Mouse (Mus musculus) kidney, adult 11 months (tissue): ENCODE measurements around the gene Txnip.
A peak's percentile ranks its signal among the peaks of the same experiment; 100 is the strongest.

Source experiments
- DNase-seq: peaks from one replicate; pipeline ENCODE4 v3.0.0; 2022

Txnip gene

DNA sequence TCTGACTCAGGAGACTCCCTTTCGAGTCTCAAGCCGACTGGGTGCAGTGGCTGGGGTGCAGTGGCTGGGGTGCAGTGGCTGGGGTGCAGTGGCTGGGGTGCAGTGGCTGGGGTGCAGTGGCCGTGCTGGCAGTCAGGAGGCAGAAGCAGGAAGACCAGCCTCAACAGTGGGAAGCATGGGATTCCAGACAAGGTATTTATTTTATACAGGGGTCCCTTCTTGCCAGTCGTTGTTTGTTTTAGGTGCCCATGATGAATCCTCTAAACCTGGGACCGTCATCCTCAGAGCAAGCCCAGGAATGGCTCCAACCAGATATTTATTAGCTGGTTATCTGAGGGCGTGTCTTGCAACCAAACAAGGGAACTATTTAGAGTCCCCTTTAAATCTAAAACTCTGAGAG lies 4.2 kb upstream of the Txnip start:
- DNase-seq: no peak

DNA sequence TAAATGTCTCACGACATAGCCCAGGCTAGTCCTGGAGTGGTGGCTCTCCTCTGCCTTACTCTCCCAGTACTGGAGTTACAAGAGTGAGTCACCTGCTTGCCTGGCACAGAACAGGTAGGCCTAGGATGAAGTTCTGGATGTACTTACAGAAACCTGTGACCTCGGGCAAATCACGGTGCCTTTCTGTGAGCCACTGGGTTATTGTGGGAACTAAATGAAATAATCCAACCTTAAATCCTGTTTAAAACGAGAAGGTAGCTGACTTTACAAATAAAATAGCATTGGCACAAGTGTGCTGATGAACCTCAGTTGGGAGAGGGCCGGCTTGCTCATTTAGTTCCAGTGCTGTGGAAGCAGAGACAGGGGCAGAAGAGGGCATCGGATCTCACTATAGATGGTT lies 3.5 kb upstream of the Txnip start:
- DNase-seq: peak; percentile 34

DNA sequence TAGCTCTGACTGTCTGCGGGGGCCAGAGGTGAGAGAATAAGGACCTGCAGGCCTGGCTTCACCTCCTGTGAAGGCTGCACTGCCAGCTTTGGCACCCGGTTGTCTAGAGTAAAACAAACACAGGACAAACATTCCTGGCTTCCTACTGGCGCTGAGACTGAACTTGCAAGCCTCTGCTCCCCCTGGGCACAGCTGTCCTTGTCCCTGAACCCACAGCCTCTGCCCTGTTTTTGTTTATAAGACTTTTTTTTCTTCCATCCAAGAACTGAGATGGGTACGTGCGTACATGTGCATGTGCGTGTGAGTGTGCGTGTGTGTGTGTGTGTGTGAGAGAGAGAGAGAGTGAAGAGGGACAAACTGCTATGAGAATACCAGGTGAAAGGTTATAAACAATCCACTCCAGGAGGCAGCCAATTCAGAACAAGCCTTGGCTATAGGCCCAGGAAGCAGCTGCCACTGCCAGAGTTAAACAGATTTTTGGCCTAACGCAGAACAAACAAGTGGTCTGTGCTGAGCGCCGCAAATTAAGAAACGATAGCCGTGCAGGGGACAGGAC lies 2.6 kb upstream of the Txnip start:
- DNase-seq: peak; percentile 92

DNA sequence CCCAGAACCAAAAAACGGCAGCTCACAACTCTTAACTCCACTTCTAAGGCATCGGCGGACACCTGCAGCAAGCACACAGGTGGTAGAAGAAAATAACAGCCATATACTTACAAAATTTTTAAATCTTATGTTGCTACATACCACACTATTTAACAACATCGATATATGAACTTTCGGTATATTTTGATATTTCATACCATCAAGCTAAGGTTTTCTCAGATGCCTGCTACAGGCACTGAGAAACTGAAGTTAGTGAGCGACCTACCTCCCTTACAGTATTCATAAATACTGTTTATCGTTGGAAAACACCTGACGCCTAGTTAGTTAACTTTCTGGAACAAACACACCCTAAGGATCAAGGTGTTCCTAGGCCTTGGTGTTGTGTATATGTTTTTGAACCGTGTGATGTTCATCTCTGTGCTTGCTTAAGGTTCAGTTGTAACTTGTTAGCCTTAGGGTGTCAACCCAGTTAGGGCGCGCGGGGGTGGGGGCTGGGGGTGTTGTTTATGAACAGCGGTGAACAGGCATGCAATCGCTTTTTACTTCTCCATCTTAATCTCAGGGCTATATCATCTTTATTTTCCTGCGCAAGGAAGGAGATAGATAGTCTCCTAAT lies 1.6 kb upstream of the Txnip start:
- no peak for DNase-seq

DNA sequence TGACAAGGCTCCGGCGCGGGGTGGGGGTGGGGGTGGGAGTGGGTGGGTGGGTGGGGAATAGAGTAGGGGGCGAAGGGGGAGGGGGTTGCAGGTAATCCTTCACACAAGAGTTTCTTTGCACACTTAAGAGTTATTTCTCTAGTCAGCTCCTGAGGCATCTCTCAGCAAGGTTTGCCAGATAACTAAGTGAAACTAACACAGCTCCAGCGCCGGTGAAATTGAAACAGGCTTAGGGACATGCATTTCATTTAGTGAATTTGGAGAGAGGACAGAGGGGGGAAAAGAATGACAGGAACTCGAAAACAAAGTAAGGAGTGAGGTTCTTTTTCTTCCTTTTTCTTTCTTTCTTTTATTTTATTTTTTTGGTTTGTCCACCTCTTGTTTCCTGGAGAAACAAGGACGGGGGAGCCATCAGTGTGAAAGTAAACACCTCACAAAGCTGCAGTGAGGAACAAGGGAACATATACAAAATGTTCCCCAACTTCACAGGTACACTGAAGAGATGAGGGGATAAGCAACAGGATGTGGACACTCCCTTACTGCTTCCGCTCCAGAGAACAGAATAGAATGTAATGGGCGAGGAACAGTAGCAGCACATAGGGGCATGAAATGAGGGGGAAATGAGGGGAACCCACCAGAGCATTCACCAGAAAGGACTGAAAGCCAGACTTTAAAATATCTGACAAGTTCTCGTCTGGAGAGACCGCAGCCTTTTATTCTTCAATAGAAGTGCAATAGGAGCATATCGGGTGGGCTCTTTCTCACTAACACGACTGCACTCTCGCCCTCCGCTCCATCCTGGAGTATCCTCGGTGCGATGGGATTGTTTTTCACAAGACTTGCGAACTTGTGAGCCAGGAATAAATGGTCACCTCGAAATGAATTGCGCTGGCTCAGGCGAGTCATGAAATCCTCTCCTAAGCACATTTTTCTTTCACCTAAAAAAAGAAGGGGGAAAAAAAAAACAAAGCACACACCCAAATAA lies 814 bp upstream of the Txnip start:
- DNase-seq: peak; percentile 30

DNA sequence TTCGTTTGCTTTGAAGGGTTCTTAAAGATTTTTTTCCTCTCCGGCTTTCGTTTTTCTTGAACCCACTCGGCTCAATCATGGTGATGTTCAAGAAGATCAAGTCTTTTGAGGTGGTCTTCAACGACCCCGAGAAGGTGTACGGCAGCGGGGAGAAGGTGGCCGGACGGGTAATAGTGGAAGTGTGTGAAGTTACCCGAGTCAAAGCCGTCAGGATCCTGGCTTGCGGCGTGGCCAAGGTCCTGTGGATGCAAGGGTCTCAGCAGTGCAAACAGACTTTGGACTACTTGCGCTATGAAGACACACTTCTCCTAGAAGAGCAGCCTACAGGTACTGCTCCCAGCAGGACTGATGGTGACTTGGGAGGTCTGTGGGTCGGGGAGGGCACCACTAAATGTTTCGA lies 402 bp downstream of the Txnip start:
- peak; percentile 49 for DNase-seq

DNA sequence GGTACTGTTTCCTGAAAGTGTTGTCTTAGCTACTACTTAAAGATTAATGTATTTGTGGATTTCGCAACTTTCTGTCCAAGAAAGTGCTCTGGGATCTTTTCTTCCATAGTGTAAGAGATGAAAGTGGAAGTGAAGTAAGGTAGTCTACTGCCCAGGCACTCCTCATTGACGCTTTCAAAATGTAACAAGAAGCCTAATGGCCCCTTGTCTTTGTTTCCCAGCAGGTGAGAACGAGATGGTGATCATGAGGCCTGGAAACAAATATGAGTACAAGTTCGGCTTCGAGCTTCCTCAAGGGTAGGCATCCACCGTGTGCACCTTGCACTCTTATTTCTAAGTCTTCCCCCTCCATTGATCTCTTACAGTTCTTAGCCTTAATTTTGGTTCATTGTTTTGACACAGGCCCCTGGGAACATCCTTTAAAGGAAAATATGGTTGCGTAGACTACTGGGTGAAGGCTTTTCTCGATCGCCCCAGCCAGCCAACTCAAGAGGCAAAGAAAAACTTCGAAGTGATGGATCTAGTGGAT lies 975 bp downstream of the Txnip start:
- no peak for DNase-seq

DNA sequence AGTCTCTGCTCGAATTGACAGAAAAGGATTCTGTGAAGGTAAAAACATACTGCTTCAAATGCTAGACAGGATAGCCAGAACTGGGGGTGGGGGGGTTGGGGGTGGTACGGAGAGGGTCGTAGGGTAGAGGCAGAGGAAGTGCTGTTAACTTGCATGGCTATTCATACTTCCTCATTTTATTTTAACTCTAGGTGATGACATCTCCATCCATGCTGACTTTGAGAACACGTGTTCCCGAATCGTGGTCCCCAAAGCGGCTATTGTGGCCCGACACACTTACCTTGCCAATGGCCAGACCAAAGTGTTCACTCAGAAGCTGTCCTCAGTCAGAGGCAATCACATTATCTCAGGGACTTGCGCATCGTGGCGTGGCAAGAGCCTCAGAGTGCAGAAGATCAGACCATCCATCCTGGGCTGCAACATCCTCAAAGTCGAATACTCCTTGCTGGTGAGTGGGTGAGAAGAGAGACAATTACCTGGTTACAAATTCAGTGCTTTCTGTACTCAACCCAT lies 1.7 kb downstream of the Txnip start:
- DNase-seq: peak; percentile 18

DNA sequence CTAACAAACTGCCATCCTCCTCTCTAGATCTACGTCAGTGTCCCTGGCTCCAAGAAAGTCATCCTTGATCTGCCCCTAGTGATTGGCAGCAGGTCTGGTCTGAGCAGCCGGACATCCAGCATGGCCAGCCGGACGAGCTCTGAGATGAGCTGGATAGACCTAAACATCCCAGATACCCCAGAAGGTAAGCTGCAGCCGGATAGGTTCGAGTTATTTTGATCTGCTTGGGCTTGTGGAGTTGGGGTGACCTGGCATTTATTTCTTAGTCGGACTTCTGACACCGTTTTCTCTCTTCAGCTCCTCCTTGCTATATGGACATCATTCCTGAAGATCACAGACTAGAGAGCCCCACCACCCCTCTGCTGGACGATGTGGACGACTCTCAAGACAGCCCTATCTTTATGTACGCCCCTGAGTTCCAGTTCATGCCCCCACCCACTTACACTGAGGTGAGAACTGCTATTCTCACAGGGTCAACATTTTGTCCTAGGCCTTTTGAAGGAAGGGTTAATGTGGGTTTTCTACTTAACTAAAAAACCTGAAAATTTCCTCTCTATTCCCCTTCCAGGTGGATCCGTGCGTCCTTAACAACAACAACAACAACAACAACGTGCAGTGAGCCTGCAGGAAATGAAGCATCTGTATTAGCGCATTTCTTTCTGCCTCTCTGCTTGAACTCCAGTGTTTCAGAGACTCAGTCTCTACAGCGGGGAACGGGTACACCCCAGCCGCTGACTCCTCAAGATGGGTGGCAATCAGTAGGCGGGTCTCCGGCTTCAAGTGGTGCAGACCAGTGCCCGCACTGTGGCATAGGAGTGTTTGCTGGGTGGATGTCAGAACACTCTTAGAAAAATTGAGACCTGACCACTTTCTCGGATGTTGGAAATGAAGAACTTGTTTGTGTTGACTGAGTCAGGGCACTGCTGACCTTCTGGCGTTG lies 2.4 kb downstream of the Txnip start:
- DNase-seq: peak; percentile 17

DNA sequence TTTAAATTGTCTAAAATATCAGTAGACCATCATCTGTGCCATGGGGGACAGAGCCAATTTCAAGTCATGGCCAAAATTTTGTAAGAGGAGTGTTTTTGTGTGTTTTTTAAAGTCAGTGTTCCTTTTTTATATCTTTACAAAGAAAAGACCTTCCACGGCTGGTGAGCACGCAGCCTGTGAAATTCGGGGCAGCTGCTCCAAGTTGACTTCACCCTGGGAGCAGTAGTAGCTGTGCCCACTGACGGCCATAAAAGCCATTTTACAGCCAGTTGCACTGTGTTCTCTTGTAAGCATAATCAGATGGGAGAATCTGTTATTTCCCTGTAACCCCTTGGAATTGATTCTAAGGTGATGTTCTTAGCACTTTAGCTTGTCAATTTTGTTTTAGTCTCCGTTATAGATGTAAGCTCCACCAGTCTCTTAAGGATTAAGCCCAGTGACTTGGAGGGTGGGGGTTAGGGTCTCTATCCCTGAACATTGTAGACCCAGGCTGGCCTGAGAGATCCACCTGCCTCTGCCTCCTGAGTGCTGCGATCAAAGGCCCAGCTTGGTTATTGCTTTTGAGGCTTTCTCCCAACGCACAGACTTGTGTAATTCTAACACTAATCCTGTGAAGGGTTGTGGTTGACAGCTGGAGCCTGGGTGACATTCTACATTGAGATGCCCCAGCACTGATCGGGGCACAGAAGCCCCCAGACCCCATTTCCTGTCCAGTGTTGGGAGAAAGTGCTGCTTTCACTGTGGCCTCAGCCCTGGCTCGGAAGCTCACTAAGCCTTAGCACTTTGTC lies 3.3 kb downstream of the Txnip start:
- peak; percentile 26 for DNase-seq

DNA sequence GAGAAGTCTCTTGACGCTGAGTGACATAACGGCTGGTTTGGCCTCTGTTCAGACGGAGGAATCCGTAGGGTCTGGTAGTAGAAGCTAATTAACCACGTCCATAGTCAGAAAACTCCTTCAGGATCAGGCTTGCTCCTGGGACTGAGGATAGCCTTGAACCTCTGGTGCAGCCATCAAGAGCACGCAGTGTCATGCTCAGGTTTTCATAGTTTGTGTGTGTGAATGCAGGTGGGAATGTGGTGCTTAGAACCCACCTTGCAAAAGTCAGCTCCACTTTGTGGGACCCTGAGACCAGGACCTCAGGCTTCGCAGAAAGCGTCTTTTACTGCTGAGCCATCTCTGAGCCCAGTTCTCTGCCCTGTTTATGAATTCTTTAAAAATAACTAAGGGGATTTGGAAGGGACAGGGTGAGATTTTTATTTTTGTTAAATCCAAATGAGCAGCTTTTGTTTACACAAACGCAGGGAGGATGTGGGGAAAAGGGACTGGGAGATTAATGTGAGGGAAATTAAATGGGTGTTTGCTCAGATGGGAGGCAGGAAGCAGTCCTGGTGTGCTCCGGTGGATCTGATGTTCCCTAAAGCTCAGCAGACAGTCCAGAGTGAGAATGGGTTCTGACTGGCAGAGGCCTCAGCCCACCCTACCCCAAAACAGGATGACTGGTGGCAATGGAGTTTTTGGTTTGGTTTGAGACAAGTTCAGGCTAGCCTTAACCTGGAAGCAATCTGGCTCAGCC lies 4.4 kb downstream of the Txnip start:
- DNase-seq: peak; percentile 52

DNA sequence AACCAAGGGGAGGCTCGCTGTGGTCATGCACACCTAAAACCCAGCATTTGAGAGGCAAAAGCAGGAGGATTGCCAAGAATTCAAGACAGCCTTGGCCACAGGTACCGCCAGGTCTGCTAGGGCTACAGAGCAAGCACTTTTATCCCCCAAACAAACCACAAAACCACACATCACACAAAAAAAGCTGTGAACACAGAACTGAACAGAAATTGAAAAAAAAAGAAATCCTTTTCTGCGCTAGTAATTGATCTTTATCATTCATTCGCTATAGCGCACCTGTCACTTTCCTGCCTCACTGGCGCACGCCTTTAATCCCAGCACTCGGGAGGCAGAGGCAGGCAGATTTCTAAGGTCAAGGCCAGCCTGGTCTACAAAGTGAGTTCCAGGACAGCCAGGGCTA lies 5.5 kb downstream of the Txnip start:
- DNase-seq: peak; percentile 44

DNA sequence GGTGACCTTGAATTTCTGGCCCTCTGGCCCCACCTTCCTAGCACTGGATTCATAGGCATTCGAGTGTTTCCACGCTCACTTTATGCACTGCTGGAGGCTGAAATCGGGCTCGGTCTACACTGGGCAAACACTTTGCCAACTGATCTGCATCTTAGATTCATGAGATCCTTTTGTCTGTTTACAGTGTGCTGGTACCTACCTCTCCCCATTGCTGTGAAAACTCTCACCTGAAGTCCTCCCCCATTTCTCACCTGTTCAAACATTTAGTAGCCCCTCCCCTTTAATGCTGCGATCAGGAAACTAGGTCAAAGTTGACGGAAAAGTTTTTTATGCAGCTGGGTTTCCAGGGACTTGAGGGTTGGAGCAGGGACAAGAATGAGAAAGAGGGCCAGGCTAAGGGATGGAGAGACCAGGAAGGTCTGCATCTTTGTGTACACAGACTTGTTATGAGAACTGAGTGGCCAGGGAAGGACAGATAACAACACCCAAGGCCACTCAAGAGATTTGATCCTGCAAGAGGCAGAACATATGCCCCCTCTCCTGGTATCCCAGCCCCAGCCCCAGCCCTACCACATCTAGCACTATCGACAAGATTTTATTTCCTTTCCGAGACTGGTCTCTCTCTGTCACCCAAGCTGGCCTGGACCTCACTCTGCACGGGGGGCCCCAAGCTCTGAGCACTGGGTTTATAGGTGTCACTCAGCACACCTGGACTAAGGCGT lies 6.3 kb downstream of the Txnip start:
- DNase-seq: peak; percentile 77

DNA sequence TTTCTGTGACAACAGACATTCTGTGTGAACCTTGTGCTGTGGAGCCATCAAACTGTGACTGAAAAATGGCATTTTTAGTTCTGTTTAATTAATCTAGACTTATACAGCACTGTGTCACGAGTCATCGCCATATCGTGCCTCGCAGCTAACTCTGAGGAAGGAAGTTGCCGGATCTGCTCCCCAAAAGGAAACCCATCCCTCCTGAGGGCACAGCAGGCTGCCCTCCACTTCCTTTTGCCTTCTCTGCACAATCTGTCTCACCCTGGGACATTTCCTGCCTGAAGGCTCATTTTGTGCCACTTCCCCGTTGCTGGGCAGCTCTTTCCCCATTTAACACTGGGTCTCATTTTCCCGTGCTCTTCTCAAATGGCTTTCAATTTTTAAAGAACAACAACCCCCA lies 6.9 kb downstream of the Txnip start:
- peak; percentile 69 for DNase-seq

DNA sequence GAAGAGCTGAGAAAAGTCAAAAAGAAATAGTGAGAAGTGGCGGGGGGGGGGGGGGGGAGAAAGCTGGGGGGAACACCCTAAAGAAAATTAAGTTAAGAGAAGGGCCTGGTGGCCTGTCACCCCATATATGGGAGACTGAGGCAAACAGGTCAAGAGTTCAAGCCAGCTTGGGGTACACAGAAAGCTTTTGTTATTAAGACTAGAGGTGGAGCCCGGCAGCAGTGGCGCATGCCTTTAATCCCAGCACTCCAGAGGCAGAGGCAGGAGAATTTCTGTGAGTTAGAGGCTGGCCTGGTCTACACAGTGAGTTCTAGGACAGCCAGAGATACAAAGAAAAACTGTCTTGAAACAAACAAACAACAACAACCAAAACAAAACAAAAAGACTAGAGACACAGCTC lies 7.3 kb downstream of the Txnip start:
- no peak for DNase-seq

DNA sequence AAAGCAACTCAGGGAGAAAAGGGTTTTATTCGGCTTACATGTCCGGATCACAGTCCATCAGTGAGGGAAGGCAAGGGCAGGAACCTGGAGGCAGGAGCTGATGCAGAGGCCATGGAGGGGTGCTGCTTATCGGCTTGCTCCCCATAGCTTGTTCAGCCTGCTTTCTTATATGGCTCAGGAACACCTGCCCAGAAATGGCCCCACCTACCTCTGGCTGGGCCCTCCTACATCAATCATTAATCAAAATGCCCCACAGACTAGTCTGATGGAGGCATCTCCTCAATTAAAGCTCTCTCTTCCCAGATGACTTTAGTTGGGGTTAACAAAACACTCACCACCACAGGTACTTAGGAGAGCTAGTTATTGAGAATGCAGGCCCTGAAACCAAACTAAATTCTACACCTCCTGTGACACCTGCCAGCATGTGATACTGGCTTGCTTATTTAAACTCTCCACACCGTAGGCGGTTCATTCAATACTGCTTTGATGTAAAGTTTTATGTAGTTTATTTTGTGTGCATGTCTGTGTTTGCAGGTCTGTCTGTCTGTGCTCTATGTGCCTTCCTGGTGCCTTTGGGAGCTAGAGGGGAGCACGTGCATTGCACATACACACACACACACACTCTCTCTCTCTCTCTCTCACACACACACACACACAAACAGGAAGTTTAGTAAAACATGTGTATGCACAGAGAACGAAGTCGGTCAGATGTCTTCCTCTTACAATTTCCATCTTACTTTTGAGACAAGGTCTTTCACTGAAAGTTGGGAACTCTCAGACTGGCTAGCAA lies 9.1 kb downstream of the Txnip start:
- DNase-seq: peak; percentile 75

DNA sequence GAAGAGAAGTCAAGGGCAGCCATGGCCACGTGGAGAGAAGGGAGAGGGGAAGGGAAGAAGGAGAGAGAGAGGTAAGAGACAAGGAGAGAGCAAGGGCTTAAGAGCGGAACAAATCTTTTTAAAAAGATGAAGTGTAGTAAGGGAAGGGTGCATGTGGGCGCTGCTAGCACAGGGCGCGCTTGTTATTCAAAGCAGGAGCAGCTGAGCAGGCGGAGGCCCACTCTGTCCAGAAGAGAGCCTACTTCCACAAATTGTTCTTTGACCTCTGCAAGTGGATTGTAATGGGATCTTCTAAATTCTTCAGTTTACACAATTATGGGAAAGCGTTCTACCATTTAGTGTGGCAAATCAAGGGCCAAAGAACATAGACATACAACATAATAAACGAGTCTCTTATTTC lies 10.8 kb downstream of the Txnip start:
- DNase-seq: no peak

DNA sequence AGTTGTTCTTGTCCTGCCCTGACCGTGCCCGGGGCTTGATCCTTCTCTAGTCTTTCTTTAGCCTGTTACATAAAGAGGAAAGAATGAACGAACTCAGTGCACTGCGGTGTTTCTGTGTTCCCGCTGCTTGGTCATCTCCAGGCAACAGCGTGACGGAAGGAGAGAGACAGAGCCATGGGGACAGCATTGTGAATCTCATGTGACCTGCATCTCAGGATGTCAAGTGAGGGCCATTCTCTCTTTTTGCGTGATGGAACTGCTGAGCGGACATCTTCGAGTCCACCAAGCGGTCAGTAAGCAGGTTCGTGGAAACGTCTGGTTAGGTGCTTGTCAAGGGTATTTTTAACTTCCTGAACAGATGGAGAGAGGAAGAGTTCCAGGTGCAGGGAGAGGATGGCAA lies 11.7 kb downstream of the Txnip start:
- no peak for DNase-seq

DNA sequence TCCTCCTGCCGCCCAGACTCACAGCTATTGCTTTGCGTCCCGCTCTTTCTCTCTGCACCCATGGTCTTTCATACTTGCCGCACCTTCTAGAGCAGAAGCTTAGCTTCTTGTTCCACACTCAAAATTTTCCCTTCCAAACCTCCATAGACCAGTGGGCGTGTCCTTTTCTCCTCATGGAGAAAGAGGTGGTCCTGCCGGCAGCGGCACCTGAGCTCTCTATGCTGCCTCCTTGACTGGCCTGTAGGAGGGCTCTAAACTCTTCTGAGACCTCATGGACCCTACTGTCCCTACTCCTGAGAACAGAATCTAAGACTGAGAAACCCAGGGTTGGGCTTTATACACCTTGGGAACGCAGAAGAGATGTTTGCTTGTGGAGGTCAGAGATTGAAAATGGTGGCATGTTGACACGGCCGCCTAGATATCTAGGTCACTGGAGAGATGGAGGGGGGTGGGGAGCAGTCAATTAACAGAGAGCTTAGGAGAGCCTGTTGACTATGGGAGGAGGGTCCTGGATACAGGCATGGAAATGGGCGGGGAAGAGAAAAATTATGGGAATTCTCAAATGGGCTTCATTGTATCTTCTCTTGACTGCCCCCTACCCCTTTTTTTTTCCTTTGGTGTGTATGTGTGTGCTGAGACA lies 12.3 kb downstream of the Txnip start:
- DNase-seq: no peak
